Mouse (Mus musculus): Measurements from ENCODE around the gene Notum. TPM values are rescaled to one million over a fixed set of nuclear protein-coding genes. Genes with fewer than 3 reads are reported as not detected.

The Notum gene
- polyA plus RNA-seq, 1 experiment from 2014 or later, result 4.4 TPM

DNA sequence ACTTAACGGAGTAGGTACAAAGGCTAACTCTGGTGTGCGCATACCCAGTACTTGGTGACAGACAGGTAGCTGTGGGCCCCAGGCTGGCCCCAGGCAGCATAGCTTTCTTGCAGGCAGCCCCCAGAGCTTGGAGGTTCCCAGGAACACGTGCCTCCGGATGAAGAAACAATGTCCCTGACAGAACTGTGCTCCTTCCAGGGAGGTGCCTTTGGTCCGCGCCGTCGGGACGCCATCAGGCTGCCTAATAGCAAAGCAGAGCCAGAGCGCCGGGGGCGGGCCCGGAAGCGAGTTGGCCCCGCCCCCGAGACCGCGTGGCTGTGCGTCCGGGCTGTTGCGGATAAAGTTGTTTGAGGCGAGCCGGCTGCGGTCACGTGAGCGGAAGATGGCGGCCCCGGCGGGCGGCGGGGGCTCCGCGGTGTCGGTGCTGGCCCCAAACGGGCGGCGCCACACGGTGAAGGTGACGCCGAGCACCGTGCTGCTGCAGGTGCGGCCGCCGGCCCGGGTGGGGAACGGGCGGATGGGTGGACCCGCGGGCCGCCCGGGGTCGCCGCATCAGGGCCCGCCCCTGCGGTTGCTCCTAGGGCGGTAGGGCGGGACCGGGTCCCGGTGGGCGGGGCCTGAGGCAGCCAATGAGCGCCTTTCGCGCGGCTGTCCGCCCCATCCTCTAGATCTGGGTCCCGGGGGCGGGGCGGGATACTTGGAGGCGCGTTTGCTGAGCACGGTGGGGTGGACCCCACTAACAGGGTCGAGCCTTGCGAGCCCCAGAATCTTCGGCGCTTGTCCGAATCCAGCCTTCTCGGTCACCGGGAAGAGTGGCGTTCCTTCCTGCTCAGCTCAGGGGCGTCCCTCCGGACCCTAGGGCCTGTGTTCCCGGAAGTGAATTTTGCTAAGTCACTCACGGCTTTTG, 12.0 kb upstream of the Notum start, which contains the start of gene Aspscr1:
Gene Aspscr1, plus strand, starts transcription at position 287 of the 907 bp plus-strand sequence.
- Histone ChIP-seq H3K27ac (replicated peaks) (peak within 1 kb of the TSS; percentile 98), H3K4me3 (peak within 1 kb of the TSS; percentile 85), H3K27me3 (replicated peaks; ENCODE audit: low read depth, poor library complexity, severe bottlenecking) (no peaks in the 10 kb centered on the region), H3K9me3 (no peaks in the 10 kb centered on the region), H3K36me3 (replicated peaks) (peaks cover 36% of the 10 kb centered on the region), H3K4me1 (peaks cover 26% of the 10 kb centered on the region)
- peak; percentile 96 for DNase-seq (ENCODE audit: low spot score)
- 1% methylated on average over 83 of the region's 83 CpGs for WGBS

DNA sequence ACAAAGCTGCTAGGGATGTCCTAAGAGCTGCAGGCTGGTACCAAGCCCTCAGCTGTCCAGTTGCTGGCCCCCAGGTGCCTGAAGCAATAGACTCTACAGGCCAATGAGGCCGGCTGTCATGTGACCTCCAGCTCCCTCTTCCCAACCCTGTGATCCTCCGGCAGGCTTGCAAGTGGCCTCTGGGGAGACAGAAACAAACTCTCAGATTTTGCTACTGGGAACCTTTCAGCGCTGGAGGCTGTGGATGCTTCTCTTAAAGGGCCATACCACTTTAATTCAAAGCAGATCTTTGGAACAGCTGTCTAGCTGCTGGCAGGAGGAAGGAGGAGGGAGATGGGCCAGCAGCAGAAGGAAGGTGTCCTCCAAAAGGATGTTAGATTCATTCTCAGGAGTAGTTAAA, 5.6 kb upstream of the Notum start:
- H3K27ac ChIP-seq (replicated peaks), result no peak overlapping the region
- H3K9me3 ChIP-seq, result no peaks in the 10 kb centered on the region
- peak; percentile 47 for DNase-seq (ENCODE audit: low spot score)
- peaks cover 47% of the 10 kb centered on the region for H3K27me3 ChIP-seq (replicated peaks; ENCODE audit: low read depth, poor library complexity, severe bottlenecking)
- peaks cover 17% of the 10 kb centered on the region for H3K4me1 ChIP-seq
- H3K4me3 ChIP-seq, result no peak overlapping the region
- WGBS, result 5% methylated on average over 3 of the region's 3 CpGs
- H3K36me3 ChIP-seq (replicated peaks), result no peaks in the 10 kb centered on the region

DNA sequence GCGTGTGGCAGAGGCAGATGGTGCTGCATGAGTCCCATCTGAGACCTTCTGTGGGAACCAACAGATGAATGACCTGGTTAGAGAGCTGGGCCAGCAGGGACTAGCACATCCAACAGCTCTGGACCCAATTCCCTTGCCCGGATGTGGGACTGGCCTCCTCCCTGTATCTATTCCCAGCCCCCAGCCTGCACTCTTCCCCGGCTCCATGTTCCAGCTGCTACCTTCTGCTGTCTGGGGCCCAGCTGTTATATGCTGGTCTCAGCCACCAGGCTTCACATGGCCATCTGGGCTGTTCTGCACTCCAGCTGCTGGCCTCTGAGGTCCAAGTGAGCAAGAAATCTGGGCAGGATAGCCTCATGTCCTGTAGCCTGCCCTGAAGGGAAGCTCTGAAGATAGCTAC, 4.4 kb upstream of the Notum start:
- peaks cover 28% of the 10 kb centered on the region for H3K4me1 ChIP-seq
- no peak overlapping the region for H3K27ac ChIP-seq (replicated peaks)
- WGBS, result 79% methylated on average over 3 of the region's 3 CpGs
- H3K27me3 ChIP-seq (replicated peaks; ENCODE audit: low read depth, poor library complexity, severe bottlenecking), result peaks cover 59% of the 10 kb centered on the region
- H3K4me3 ChIP-seq, result no peak overlapping the region
- no peaks in the 10 kb centered on the region for H3K9me3 ChIP-seq
- no peaks in the 10 kb centered on the region for H3K36me3 ChIP-seq (replicated peaks)
- no peak for DNase-seq (ENCODE audit: low spot score)

DNA sequence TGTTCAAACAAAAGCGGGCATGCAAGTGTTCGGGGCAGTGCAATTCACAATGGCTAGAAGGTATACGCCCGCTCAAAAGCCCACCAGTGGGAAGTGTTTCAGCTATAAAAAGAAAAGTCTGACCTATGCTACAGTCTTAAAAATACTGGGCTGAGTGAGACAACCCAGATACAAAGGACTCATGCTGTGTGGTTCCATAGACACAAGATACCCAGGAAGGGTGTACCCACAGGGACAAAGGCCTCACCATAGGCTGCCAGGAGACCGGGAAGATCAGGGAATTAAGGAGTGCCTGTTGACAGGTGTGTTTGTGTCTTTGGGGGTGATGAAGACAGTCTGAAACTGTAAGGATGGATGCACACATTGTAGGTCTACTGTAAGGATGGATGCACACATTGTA, 2.7 kb upstream of the Notum start:
- peaks cover 76% of the 10 kb centered on the region for H3K27me3 ChIP-seq (replicated peaks; ENCODE audit: low read depth, poor library complexity, severe bottlenecking)
- no peak for DNase-seq (ENCODE audit: low spot score)
- peaks cover 45% of the 10 kb centered on the region for H3K4me1 ChIP-seq
- no peaks in the 10 kb centered on the region for H3K9me3 ChIP-seq
- H3K27ac ChIP-seq (replicated peaks), result no peak overlapping the region
- no peaks in the 10 kb centered on the region for H3K36me3 ChIP-seq (replicated peaks)
- 79% methylated on average over 5 of the region's 5 CpGs for WGBS
- H3K4me3 ChIP-seq, result no peak overlapping the region

DNA sequence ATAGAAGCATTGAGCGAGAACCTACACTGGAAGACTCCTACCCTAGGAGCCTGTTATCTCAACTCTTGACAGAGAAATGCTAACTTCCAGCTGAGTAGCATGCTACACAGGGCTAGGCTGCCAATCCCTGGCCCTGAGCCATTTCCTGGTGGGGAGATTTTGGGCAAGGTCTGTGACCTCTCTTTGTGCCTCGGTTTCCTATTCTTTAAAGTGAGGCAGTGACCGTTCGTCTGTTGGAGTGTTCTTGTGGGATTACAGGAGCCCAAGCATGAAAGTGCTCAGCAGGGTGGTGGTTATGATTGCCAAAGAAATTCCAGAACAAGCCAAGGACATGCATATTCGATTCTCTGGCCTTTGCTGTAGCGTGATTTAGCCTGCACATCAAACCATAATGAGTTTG, 1.8 kb upstream of the Notum start:
- Histone ChIP-seq H3K4me1 (peaks cover 48% of the 10 kb centered on the region), H3K4me3 (no peak overlapping the region)

DNA sequence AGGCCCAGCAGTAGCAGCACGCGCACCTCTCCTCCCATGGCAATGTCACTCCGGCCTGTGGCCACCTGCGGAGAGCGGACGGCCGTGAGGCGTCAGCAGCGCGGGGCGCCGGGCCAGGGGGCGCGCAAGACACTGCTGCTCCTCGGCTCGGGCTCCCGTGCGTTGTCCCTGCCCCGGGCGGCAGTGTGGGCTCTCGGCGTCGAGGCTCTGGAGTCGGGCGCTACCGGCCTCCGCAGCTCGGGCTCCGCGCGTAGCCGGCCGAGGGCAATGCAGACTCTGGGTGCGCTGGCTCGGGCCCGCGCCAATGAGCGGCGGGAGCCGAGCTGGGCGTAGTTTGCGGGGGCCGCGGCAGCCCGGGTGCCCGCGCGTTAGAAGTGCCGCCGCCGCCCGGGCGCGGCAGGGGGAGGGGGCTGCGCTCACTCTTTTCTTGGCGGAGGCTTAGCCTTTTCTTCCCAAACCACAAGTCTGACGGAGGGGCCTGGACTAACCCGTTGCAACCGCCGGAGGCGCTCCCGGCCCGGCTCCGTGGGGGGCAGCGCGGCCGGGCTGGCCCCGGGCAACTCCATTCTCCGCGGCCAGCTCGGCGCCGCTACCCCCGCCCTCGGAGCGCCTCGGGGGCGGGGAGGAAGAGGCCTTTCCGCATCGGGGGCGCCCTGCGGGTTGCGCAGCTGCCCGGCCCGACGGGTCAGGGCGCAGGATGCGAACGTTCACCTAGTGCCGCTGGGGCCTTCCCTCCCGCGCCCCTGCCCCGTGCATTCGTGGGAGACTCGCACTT, 487 bp downstream of the Notum start:
- WGBS, result under 1% methylated on average over 95 of the region's 95 CpGs
- peaks cover 98% of the 10 kb centered on the region for H3K27me3 ChIP-seq (replicated peaks; ENCODE audit: low read depth, poor library complexity, severe bottlenecking)
- no peaks in the 10 kb centered on the region for H3K9me3 ChIP-seq
- H3K4me1 ChIP-seq, result peaks cover 34% of the 10 kb centered on the region
- H3K4me3 ChIP-seq, result peak overlapping the region; percentile 60
- H3K27ac ChIP-seq (replicated peaks), result peak overlapping the region; percentile 75
- no peaks in the 10 kb centered on the region for H3K36me3 ChIP-seq (replicated peaks)
- DNase-seq (ENCODE audit: low spot score), result peak; percentile 72

More for the DNA sequence above, 1.8 kb upstream of the Notum start:
- Histone ChIP-seq H3K27ac (replicated peaks) (no peak overlapping the region), H3K9me3 (no peaks in the 10 kb centered on the region), H3K36me3 (replicated peaks) (no peaks in the 10 kb centered on the region), H3K27me3 (replicated peaks; ENCODE audit: low read depth, poor library complexity, severe bottlenecking) (peaks cover 86% of the 10 kb centered on the region)
- DNase-seq (ENCODE audit: low spot score), result no peak
- WGBS, result 64% methylated on average over 6 of the region's 6 CpGs

DNA sequence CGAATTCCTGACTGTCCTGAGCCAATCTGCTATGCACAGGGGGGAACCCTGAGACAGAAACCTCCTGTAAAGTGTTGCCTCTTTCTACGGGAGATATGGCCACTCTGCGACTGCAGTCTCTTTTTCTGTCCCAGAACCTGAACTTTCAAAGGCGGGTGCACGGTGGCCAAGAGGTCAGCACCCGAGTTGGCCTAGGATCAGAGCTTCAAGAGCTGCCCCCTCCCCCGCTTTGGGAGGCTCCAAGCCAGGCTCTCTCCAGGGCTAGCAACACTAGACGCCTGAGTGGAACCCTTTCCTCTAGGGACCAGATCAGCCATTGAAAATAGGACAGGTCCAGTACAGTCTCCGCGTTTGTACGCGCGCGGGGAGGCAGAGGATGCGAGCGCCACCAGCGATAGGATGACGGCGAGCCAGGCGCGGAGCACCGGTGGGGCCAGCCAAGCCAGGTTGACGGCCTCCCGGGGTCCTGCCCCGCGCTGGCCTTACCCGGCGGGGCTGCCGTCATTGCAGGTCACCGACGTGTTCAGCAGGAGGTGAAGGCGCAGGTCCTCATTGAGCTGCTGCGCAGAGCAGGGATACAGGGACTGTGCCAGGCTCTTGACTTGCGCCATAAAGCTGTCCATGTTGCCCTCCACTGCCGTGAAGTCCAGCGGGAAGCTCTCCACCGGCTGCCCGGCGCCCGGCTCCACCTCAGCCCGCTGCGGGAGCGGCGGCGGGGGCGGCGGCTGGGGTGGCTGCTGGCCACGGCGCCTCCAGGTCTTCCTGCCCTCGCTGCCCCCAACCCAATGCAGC, 1.3 kb downstream of the Notum start:
- Histone ChIP-seq H3K4me1 (peaks cover 31% of the 10 kb centered on the region), H3K27ac (replicated peaks) (peak overlapping the region; percentile 75), H3K9me3 (no peaks in the 10 kb centered on the region), H3K27me3 (replicated peaks; ENCODE audit: low read depth, poor library complexity, severe bottlenecking) (peaks cover 98% of the 10 kb centered on the region), H3K4me3 (peak overlapping the region; percentile 60), H3K36me3 (replicated peaks) (no peaks in the 10 kb centered on the region)
- WGBS, result 2% methylated on average over 50 of the region's 50 CpGs
- peak; percentile 39 for DNase-seq (ENCODE audit: low spot score)

DNA sequence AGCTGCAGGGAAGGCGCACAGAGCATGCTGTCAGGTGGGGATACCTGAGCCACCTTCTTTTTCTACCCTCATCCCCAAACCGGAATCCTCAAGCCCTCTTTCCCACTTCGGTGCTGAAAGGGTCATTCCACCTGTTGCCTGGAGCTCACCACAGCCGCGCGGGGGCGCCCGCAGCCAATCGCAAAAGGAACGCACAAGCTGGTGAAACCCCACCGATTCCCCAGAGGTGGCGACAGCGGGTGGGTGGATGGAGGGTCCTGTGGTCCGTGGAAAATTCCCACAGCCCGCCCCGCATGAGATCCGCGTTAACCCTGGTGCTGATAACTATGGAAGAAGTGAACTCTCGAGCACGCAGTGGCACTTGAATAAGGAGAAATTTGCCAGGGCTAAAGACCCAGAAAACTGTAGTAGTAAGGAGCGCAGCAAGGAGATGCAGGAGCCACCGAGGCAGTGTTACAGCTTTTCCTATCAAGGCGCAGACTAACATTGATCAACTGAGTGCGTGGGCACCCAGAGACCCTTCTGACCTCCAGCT, 2.0 kb downstream of the Notum start:
- DNase-seq (ENCODE audit: low spot score), result peak; percentile 84
- no peak overlapping the region for H3K27ac ChIP-seq (replicated peaks)
- H3K36me3 ChIP-seq (replicated peaks), result no peaks in the 10 kb centered on the region
- H3K4me3 ChIP-seq, result peak overlapping the region; percentile 60
- H3K9me3 ChIP-seq, result no peaks in the 10 kb centered on the region
- peaks cover 31% of the 10 kb centered on the region for H3K4me1 ChIP-seq
- H3K27me3 ChIP-seq (replicated peaks; ENCODE audit: low read depth, poor library complexity, severe bottlenecking), result peaks cover 100% of the 10 kb centered on the region
- 5% methylated on average over 24 of the region's 24 CpGs for WGBS

DNA sequence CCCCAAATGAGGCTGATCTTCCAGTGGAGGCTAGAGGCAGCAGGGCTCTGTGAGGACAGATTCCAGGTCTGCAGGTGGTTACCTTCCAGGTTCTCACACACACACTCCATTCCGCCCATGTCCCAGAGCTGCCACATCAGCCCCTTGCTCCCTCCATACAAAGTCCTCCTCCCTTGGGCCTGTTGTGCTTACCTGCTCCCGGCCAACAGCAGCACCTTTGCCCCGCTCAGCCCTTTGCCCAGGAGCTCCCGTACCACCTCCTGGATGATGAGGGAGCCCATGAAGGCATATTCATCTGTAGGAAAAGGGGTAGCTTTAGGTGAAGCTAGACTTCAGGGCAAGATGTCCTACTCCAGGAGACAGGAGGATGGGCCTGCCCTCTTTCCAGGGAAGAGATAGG, 3.7 kb downstream of the Notum start:
- Histone ChIP-seq H3K27me3 (replicated peaks; ENCODE audit: low read depth, poor library complexity, severe bottlenecking) (peaks cover 86% of the 10 kb centered on the region), H3K4me3 (no peak overlapping the region), H3K4me1 (peaks cover 31% of the 10 kb centered on the region), H3K36me3 (replicated peaks) (no peaks in the 10 kb centered on the region), H3K9me3 (no peaks in the 10 kb centered on the region), H3K27ac (replicated peaks) (no peak overlapping the region)
- WGBS, result 84% methylated on average over 4 of the region's 4 CpGs
- DNase-seq (ENCODE audit: low spot score), result no peak

DNA sequence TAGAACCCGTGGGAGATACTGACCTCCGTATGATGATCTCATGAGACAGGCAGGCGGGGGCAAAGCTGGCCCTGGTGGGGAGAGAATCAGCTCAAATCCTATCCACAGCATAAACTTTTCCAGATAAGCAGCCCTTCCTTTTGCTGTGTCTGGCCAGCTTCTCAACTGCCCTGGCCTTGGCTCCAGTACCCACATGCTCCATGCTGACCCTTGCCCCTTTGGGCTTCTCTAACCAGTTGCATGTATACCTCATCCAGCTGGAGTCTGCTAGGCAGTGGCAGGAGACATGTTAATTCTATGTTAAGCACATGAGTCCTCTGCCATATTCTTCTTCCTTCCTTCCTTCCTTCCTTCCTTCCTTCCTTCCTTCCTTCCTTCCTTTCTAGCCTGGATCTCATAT, 6.2 kb downstream of the Notum start:
- Histone ChIP-seq H3K27ac (replicated peaks) (no peak overlapping the region), H3K4me1 (peaks cover 13% of the 10 kb centered on the region), H3K4me3 (no peak overlapping the region), H3K27me3 (replicated peaks; ENCODE audit: low read depth, poor library complexity, severe bottlenecking) (peaks cover 65% of the 10 kb centered on the region), H3K36me3 (replicated peaks) (no peaks in the 10 kb centered on the region), H3K9me3 (no peaks in the 10 kb centered on the region)
- WGBS, result 71% methylated on average over 3 of the region's 3 CpGs
- DNase-seq (ENCODE audit: low spot score), result no peak

DNA sequence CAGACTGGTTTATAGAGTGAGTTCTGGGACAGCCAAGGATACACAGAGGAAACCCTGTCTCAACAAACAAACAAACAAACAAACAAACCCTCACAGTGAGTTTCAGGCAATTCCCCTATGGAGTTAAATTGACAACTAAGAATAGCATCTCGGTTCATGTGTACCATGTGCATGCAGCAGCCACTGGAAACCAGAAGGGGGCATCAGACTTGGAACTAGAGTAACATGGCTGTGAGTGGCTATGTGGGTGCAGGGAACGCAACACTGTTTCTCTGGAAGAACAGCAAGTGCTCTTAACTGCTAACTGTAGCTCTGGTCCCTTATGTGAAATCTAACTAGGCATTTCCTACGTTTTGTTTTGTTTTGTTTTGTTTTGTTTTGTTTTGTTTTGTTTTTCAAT, 9.1 kb downstream of the Notum start:
- Histone ChIP-seq H3K4me1 (peaks cover 12% of the 10 kb centered on the region), H3K36me3 (replicated peaks) (no peaks in the 10 kb centered on the region), H3K27me3 (replicated peaks; ENCODE audit: low read depth, poor library complexity, severe bottlenecking) (peaks cover 56% of the 10 kb centered on the region), H3K27ac (replicated peaks) (no peak overlapping the region), H3K4me3 (no peak overlapping the region), H3K9me3 (no peaks in the 10 kb centered on the region)
- DNase-seq (ENCODE audit: low spot score), result no peak
- 72% methylated on average over 3 of the region's 3 CpGs for WGBS

DNA sequence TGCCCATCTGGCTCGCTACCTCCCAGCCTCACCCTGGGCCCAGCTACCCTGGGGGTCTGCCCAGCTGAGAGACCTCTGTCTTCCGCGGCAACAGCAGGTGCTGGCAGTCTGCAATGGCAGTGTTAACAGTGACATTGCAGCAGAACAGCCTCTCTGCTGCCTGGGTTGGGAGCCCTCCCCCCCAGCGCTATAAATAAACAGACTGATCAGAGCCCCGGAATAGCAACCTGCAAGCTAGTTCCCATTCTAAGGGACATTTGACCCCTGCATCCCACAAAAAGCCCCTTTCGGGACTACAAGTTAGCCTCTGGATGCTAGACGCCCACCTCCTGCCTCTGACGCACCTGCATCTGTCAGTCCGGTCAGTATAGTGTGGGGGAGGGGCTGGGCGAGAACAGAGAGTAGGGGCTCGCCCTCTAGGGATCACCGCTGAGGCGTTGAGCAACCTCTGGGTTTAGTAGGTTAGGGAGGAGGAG, 12.9 kb downstream of the Notum start, which contains the start of gene Myadml2:
Gene Myadml2, minus strand, starts transcription at position 158 of the 476 bp plus-strand sequence.
- peaks cover 22% of the 10 kb centered on the region for H3K4me1 ChIP-seq
- 4% methylated on average over 13 of the region's 13 CpGs for WGBS
- peak within 1 kb of the TSS; percentile 39 for H3K4me3 ChIP-seq
- H3K36me3 ChIP-seq (replicated peaks), result no peaks in the 10 kb centered on the region
- H3K27ac ChIP-seq (replicated peaks), result no peak within 1 kb of the TSS
- peak; percentile 50 for DNase-seq (ENCODE audit: low spot score)
- no peaks in the 10 kb centered on the region for H3K9me3 ChIP-seq
- peaks cover 41% of the 10 kb centered on the region for H3K27me3 ChIP-seq (replicated peaks; ENCODE audit: low read depth, poor library complexity, severe bottlenecking)
